Mouse (Mus musculus): Measurements from ENCODE around the gene Mgat5b.

GRCm38 (mm10) chr11:116972828-116973227 lies 54.2 kb downstream of the Mgat5b start:
- TF ChIP-seq POLR2A (IDR thresholded peaks at IDR 0.05; ENCODE audit: control insufficient read depth, extremely low read depth, insufficient read depth, low read length, poor library complexity) (no peak), CTCF (IDR thresholded peaks at IDR 0.05; ENCODE audit: borderline replicate concordance, control insufficient read depth, extremely low read depth, insufficient read depth, low read length, poor library complexity) (no peak)
